Mouse (Mus musculus) layer of hippocampus, postnatal 10 days (tissue): ENCODE data around the gene Gsdmc4. TPM values are rescaled to one million over a fixed set of nuclear protein-coding genes. Genes with fewer than 3 reads are reported as not detected.
"Not testable (repeated sequence)": the region's sequence is repeated elsewhere in the genome, so short reads cannot be mapped to it uniquely, and the experiment has no call there.

ENCODE experiments used
- DNase-seq, 2 experiments: peaks; one replicate each; pipeline ENCODE4 v3.0.0; 2021; ENCODE audit warnings: low spot score in 2 of 2
- long read RNA-seq: library from polyadenylated mRNA; stranded (forward); transcript quantifications from one replicate; pipeline ENCODE4 v2.0.0, GENCODE M21; 2023
- total RNA-seq, 2 experiments: library from RNA; stranded (reverse); gene quantifications; 2 replicates each; pipeline ENCODE4 v1.2.3; 2021

The Gsdmc4 gene
- not detected for total RNA-seq
- long read RNA-seq: 0 reads

DNA sequence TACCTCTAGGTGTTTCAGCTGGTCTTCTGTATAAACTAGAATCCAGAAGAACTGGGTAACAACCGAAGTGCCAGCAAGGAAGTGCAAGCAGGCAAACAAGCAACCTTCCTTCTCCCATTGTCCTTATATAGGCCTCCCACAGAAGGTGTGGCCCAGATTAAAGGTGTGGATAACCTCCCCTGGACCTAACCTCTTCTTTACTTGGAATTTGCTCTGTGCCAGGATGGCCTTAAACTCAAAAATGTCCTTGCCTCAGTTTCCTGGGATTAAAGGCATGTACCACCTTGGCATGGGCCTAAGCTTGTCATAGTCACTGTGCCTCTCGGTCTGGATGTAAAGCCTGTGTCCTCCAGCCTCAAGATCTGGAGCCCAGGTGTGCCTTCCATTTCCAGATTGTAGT, at the start of gene Gsdmc4:
Gene Gsdmc4, minus strand, starts transcription at position 101 of the 400 bp plus-strand sequence.
- not testable (repeated sequence) for DNase-seq

DNA sequence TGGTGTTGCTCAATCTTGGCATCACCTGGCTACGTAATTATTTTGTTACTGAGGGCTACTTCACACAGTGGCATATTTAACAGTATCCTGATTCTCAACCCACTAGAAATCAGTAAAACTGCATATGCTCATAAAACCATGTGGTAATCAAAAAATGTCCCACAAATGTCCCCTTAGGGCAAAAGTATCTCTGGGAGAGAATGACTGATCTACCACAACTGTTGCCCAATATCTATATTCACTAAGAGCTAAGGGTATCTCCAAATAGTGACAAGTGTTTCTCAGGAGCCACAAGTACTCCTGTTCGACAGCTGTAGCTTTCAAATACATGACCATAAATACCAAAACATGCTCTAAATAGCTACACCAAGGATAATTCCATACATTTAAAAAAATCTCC, 48.4 kb upstream of the Gsdmc4 start:
- DNase-seq: no peak

DNA sequence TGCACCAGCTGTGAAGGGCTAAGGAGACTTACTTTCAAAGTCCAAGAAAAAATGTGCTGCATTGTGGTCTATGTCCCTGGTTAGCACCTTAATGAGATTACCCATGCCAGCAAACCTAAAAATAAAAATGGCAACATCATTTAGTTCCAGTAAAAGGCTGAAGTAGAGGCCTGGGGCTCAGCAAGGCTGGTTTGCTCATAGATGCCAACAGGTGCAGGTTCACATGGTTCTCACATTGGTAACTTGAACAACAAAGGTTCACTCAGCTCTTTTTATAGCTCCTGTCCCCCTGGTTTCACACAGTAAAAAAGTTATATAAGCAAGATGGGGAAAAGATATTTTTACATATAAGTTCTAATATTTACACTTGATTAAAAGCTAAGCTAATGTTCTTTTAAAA, 45.5 kb upstream of the Gsdmc4 start:
- DNase-seq: no peak

DNA sequence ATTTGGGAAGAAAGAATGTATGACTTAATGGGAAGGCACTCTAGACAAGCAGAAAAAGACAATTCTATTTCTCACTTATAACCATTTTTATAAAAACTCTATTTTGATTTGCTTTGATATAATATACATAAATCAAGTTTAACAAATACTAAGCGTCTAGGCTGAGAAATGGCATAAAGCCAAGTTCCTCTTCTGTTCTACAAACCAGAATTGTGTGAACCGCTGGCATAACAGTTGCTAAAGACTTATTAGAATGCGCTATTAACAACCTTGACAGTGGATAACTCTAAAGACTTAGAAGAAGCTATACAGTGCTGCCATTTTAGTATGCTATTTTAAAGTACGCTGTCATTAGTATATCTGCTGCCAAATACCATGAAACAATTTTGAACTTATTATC, 41.2 kb upstream of the Gsdmc4 start:
- DNase-seq: no peak

DNA sequence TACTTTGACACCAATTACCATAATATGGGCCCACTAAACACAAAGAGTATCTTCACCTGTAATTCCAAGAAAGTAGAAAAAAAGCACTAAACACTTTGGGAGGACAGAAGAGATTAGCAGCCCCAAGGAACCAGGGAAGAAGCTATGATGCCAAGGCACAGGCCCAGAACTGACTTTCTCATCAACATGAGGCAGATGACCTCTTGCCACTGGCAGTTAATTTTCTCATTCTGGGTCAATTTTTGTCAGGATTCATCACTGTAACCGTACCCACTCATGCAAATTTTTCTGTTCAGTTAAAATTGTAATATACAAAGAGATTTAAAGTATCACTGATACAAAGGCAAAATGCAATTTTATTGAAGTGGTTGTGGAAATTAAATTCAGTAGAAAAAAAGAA, 29.1 kb upstream of the Gsdmc4 start:
- DNase-seq: no peak

DNA sequence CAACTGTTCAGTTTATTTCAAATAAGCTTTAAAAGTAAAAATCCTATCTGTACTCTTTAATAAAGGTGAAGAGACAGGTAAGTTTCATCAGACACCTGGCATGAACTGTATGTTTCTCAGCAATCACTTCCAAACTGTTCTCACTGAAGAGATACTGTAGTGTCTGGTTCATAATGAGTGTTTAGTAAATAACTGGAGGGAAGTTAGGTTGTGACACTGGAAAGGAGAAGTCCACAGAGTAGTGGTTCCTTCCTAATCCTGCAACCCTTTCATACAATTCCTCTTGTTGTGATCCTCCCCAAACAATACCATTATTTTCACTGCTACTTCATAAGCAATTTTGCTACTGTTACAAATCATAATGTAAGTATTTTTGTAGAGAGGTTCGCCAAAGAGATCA, 20.6 kb upstream of the Gsdmc4 start:
- no peak for DNase-seq

DNA sequence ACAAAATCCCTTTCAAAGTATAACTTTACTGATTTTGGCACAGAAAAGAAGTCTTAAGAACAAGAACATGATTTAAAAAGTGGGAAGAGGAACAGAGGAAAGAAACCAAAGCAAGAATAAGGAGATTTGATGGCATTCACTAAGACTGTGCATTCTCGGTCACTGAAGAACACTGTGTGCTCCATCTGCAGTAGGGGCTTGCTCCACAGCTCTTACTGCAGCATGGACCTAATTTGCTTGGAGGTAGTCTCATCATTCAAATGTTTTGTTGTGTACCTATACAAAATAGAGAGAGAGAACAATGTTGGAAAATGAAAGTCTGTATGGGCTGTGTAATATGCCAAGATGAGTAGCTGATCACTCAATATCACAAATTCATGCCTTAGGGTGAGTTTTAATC, 19.3 kb upstream of the Gsdmc4 start:
- no peak for DNase-seq

DNA sequence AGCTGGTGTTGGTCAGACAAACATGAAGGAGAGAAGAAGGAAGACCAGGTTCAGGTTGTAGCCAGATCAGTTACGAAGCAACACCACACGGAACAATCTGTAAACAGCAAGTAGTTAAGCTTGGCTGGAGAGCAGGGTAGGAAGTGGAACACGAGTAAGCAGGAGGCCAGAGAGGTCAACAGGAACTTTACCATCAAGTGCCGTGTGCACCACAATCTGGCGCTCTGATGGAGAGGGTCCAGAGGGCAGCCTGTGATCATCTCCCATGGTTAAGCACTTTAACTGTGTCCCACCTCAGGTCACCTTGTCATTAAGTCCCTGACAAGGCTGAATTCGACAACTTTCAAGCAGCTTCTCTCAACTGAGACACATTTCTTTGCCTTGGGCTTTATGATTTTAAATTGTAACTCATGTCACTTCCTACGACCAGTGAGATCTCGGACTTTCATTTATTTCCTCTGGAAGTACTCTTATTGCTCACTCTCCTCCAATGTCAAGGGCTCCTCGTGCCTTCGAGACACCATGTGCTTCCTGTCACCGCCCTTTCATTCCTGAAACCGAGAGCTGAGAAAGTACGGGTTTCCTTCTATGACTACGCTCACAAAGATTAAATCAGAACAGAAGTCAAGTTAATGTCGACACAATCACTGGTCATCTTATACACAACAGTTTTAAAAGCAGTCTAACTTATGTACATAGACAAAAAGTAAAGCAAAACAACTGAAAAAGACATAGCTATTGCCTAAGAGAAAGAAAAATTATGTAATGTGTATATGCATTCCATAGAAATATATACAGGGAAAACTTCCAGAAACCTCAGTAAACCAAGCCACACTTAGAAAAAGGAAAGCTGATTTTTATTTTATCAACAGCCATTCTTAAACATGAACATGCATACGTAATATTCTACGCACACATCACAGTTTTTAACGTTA, 18.3 kb upstream of the Gsdmc4 start:
- no peak for DNase-seq

DNA sequence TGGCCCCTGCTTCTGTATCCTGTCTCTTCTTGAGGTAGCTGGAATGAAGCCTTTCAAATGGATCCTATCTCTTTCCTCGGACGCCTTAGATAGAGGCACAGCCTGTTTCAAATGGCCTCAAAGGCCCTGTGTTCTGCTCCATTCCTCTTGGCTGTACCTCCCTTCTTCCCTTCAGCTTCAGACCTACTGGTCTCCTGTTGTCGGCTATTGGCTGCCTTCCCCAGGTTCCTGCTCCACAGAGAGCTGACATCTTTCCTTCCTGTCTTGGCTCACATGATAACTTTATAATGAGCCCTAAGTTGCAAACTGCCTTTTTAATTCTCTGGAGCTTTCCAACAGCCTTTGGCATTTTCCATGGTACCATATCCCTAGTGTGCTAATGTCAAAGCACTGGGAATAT, 14.1 kb upstream of the Gsdmc4 start:
- DNase-seq: no peak

DNA sequence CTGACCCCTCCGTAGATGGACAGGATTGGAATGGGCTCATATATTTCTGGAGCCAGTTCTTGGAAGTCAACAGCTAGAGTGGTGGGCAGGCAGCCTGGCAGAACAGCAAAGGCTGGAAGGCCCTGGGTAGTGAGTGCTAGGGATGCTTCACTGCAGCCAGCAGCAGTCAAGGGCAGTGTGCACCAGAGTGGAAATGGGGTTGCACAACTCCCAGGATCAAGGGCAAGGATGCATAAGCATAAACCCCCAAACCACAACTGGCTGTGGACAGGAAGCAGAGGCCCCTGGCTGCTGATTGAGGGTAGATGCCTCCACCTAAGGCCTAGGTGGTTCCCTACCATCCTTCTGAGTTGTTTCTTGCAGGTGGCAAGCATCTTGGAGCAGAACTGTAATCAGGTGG, 12.4 kb upstream of the Gsdmc4 start:
- no peak for DNase-seq

DNA sequence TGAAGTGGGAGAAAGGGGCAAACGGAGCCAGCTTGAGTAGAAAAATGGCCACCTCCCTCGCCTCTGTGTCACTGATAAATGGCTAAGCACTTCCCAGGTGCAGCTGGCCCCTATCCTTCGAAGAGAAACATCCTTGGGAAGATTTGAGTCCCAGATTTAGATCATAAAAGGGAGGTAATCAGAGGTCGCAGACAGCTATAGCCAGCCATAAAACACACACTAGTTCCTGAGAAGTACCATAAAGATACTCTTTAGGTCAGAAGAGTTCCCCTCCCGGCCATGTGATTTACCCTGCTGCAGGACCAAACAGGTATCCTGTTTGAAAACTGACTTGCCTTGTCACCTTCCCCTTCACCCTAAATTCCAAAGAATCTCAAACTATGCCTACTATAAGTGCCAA, 9.5 kb upstream of the Gsdmc4 start:
- not testable (repeated sequence) for DNase-seq

DNA sequence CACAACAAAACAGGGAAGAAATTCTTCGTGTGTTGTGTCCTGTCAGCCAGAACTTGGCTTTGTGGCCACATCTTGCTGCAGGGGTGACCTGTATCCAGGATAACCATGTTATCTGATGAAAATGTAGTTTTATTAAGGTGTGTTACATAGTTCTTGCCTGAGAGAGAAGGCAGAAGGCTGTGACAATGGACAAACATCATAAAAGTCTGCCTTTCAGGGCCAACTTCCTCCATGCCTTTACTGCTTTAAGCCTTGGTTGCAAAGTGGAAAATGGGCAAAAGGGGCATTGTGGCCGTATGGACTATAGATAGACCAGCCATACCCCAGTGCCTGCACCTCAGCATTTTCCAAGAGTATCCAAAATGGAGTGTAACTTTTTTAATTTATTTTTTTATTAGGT, 7.6 kb upstream of the Gsdmc4 start:
- not testable (repeated sequence) for DNase-seq

DNA sequence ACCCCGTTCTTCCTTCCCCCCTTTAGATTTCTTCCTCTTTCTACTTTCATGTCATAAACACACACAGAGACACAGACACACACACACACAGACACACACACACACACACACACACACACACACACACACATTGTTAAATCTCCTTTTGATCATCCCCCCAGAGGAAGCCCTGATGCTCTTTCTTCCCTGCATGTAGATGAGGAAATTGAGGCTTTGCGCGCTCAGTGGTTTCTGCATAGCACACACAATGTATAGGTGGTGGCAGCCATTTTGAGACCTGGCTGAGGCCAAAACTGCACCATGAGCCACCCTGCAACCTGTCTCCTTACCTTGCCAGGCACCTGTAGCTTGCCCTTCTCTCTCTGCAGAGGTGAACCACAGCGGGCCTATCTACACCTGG, 4.5 kb upstream of the Gsdmc4 start:
- DNase-seq: not testable (repeated sequence)

DNA sequence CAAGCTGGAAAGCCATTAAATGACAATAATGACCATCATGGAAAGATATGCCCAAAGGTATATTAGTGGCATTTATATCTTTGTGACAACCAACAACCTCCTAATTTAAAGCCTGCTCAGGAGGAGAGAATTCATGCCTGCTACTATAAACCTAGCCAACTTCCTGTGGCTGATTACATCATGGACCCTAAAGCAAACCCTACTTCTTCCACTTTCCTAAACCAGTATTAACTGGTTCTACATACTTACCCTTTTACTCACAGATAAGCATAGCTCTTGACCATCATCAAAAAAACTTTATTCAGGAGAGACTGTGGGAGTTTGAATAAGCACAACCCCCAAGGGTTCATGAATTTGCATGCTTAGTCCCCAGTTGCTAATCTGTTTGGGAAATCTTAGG, 2.2 kb downstream of the Gsdmc4 start:
- DNase-seq: not testable (repeated sequence)

DNA sequence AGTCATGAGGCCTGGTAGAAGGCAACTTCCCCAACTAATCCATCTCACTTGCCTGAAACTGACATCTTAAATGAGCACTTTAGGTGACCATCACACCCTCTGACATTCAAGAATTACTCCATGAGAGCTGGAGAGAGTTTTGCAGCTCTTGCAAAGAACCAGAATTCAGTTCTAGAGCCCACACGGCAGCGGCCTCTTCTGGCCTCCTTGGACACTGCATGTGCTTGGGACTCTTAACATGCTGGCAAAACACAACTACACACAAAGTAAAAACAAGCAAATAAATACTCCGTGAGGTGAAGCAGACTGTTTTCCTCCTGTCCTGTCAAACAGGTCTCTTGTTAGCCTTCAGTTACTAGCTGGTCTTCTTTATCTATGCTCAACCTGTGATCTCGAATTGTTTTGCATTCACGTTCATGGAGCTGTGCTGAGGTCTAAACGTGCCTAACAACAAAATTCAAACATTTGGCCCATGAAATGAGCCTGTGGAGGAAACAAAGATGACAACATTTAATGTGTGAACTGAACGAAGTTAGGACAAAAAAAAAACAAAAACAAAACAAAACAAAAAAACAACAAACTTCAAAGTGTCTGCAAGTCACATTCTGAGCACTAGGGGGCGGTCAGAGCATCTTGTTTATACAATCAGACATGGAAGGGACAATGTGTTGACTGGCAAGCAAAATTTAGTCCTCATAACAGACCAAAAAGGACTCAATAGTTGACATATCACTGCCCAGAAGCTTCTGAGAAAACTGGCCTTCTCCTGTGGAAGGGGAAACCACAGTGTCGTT, 16.3 kb downstream of the Gsdmc4 start:
- DNase-seq: peak; percentile 20 to 31

DNA sequence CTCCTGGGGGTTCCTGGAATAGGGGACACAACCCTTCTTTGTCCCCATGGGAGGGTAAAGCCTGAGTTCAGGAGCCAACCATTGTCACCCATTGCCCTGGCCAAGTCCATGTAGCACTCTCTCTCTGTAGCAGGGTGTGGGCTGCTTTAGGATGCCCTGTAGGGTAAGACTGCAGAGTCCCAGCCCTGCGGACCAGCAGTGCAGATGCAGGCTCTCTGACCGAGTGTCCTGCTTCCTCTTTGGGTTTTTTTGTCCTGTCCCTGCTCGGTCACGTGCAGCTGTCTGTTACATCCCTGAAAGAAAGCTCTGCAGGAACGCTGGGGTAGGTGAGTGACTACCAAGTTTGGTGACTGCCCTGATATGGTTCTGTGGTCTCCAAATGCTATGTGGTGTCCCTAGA, 23.7 kb downstream of the Gsdmc4 start:
- not testable (repeated sequence) for DNase-seq

DNA sequence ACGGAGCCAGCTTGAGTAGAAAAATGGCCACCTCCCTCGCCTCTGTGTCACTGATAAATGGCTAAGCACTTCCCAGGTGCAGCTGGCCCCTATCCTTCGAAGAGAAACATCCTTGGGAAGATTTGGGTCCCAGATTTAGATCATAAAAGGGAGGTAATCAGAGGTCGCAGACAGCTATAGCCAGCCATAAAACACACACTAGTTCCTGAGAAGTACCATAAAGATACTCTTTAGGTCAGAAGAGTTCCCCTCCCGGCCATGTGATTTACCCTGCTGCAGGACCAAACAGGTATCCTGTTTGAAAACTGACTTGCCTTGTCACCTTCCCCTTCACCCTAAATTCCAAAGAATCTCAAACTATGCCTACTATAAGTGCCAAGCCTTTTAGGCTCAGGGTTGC, 24.1 kb downstream of the Gsdmc4 start:
- DNase-seq: not testable (repeated sequence)

DNA sequence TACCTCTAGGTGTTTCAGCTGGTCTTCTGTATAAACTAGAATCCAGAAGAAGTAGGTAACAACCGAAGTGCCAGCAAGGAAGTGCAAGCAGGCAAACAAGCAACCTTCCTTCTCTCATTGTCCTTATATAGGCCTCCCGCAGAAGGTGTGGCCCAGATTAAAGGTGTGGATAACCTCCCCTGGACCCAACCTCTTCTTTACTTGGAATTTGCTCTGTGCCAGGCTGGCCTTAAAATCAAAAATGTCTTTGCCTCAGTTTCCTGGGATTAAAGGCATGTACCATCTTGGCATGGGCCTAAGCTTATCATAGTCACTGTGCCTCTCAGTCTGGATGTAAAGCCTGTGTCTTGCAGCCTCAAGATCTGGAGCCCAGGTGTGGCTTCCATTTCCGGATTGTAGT, 33.6 kb downstream of the Gsdmc4 start, which contains the start of gene Gsdmc3:
Gene Gsdmc3, minus strand, starts transcription at position 101 of the 400 bp plus-strand sequence.
- DNase-seq: not testable (repeated sequence)

DNA sequence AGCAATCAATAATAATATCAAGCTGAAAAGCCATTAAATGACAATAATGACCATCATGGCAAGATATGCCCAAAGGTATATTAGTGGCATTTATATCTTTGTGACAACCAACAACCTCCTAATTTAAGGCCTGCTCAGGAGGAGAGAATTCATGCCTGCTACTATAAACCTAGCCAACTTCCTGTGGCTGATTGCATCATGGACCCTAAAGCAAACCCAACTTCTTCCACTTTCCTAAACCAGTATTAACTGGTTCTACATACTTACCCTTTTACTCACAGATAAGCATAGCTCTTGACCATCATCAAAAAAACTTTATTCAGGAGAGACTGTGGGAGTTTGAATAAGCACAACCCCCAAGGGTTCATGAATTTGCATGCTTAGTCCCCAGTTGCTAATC, 35.9 kb downstream of the Gsdmc4 start:
- not testable (repeated sequence) for DNase-seq

DNA sequence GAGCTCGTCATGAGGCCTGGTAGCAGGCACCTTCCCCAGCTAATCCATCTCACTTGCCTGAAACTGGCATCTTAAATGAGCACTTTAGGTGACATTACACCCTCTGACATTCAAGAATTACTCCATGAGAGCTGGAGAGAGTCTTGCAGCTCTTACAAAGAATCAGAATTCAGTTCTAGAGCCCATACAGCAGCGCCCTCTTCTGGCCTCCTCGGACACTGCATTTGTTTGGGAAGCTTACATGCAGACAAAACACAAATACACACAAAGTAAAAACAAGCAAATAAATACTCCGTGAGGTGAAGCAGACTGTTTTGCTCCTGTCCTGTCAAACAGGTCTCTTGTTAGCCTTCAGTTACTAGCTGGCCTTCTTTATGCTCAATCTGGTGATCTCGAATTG, 50.1 kb downstream of the Gsdmc4 start:
- peak; percentile 17 to 21 for DNase-seq
